Mouse (Mus musculus): ENCODE results near the gene Gba2. TPM values are rescaled to one million over a fixed set of nuclear protein-coding genes. Genes with fewer than 3 reads are reported as not detected.

The Gba2 gene
- total and polyA plus RNA-seq, 2 experiments from 2014 or later: 36.3 to 47.6 TPM

GRCm38 (mm10) chr4:43527880-43528279 lies 50.8 kb downstream of the Gba2 start:
- no peak for DNase-seq (ENCODE audit: low spot score)
- no peak overlapping the region for H3K4me2 ChIP-seq (ENCODE audit: low read depth, low read length)
- H3K36me3 ChIP-seq (ENCODE audit: insufficient read depth, low read length): peaks cover 16% of the 10 kb centered on the region
- peaks cover 8% of the 10 kb centered on the region for H3K4me1 ChIP-seq (ENCODE audit: insufficient read depth, low read length)
- WGBS: 71% methylated on average over 5 of the region's 5 CpGs
- H3K4me3 ChIP-seq (ENCODE audit: low read length): no peak overlapping the region
- H3K9ac ChIP-seq (replicated peaks; ENCODE audit: low read length): no peak overlapping the region
- no peak for ATAC-seq
- no peaks in the 10 kb centered on the region for H3K9me3 ChIP-seq (ENCODE audit: low read length)
- TF ChIP-seq CTCF (IDR thresholded peaks at IDR 0.05; ENCODE audit: low read depth): peak; percentile 47
- H3K27ac ChIP-seq: no peak overlapping the region
- H3K27me3 ChIP-seq (ENCODE audit: insufficient read depth, low read length): no peaks in the 10 kb centered on the region; the same call in 1 of the 2 replicates

- H3K9ac ChIP-seq (replicated peaks; ENCODE audit: low read length): no peak overlapping the region
- peak; percentile 91 for DNase-seq (ENCODE audit: low spot score)
- no peaks in the 10 kb centered on the region; the same call in 1 of the 2 replicates for H3K27me3 ChIP-seq (ENCODE audit: insufficient read depth, low read length)
- peaks cover 8% of the 10 kb centered on the region for H3K4me1 ChIP-seq (ENCODE audit: insufficient read depth, low read length)
- H3K9me3 ChIP-seq (ENCODE audit: low read length): no peaks in the 10 kb centered on the region
- 15% methylated on average over 6 of the region's 6 CpGs for WGBS
- peak overlapping the region; percentile 47 for H3K4me2 ChIP-seq (ENCODE audit: low read depth, low read length)
- H3K27ac ChIP-seq: no peak overlapping the region
- H3K4me3 ChIP-seq (ENCODE audit: low read length): peak overlapping the region; percentile 16; the same call in 1 of the 2 replicates
- peak; percentile 73 for ATAC-seq
- no peak for TF ChIP-seq CTCF (IDR thresholded peaks at IDR 0.05; ENCODE audit: low read depth)
- no peaks in the 10 kb centered on the region for H3K36me3 ChIP-seq (ENCODE audit: insufficient read depth, low read length)
These were observed 58.7 kb downstream of the Gba2 start for GRCm38 (mm10) chr4:43519956-43520355.

GRCm38 (mm10) chr4:43519551-43519950 lies 59.1 kb downstream of the Gba2 start:
- 16% methylated on average over 10 of the region's 10 CpGs for WGBS
- H3K9me3 ChIP-seq (ENCODE audit: low read length): no peaks in the 10 kb centered on the region
- DNase-seq (ENCODE audit: low spot score): no peak

More at GRCm38 (mm10) chr4:43519551-43519950, 59.1 kb downstream of the Gba2 start:
- Histone ChIP-seq H3K27ac (no peak overlapping the region), H3K4me1 (ENCODE audit: insufficient read depth, low read length) (peaks cover 8% of the 10 kb centered on the region), H3K4me3 (ENCODE audit: low read length) (peak overlapping the region; percentile 16; the same call in 1 of the 2 replicates), H3K36me3 (ENCODE audit: insufficient read depth, low read length) (no peaks in the 10 kb centered on the region), H3K9ac (replicated peaks; ENCODE audit: low read length) (no peak overlapping the region), H3K4me2 (ENCODE audit: low read depth, low read length) (peak overlapping the region; percentile 47), H3K27me3 (ENCODE audit: insufficient read depth, low read length) (no peaks in the 10 kb centered on the region; the same call in 1 of the 2 replicates)
- TF ChIP-seq CTCF (IDR thresholded peaks at IDR 0.05; ENCODE audit: low read depth): no peak
- ATAC-seq: no peak

Other genes with a start within 250 kb of the Gba2 start
- gene Rusc2, start 196.9 kb downstream of the Gba2 start, total RNA-seq (2014; rRNA removed): 151 and 189 TPM in 2 replicates
- gene Rusc2, start 196.9 kb downstream of the Gba2 start, polyA plus RNA-seq (2015; fragmentation: Nextera tagmentation; extraction: Ambion mirVana): 51.3 and 63.8 TPM in 2 replicates
- gene Fam166b, start 149.7 kb downstream of the Gba2 start, total RNA-seq (2014; rRNA removed): 0.61 and 1.4 TPM in 2 replicates
- gene Fam166b, start 149.7 kb downstream of the Gba2 start, polyA plus RNA-seq (2015; fragmentation: Nextera tagmentation; extraction: Ambion mirVana): 1.6 TPM in 2 replicates
- gene Tesk1, start 136.9 kb downstream of the Gba2 start, total RNA-seq (2014; rRNA removed): 157 and 171 TPM in 2 replicates
- 16.2 and 17.8 TPM in 2 replicates for gene Tesk1, start 136.9 kb downstream of the Gba2 start, polyA plus RNA-seq (2015; fragmentation: Nextera tagmentation; extraction: Ambion mirVana)
- not detected in 2 replicates for gene Cd72, start 124.2 kb downstream of the Gba2 start, total RNA-seq (2014; rRNA removed)
- gene Cd72, start 124.2 kb downstream of the Gba2 start, polyA plus RNA-seq (2015; fragmentation: Nextera tagmentation; extraction: Ambion mirVana): 4.4 and 4.7 TPM in 2 replicates
- 0.90 TPM in 1 of 2 replicates, not detected in the other for gene Sit1, start 95.1 kb downstream of the Gba2 start, total RNA-seq (2014; rRNA removed)
- not detected in 2 replicates for gene Sit1, start 95.1 kb downstream of the Gba2 start, polyA plus RNA-seq (2015; fragmentation: Nextera tagmentation; extraction: Ambion mirVana)
- gene Ccdc107, start 86.0 kb downstream of the Gba2 start, total RNA-seq (2014; rRNA removed): 36.6 and 89.9 TPM in 2 replicates
- 104 and 108 TPM in 2 replicates for gene Ccdc107, start 86.0 kb downstream of the Gba2 start, polyA plus RNA-seq (2015; fragmentation: Nextera tagmentation; extraction: Ambion mirVana)
- gene Arhgef39, start 79.2 kb downstream of the Gba2 start, total RNA-seq (2014; rRNA removed): 6.9 and 20.6 TPM in 2 replicates
- gene Arhgef39, start 79.2 kb downstream of the Gba2 start, polyA plus RNA-seq (2015; fragmentation: Nextera tagmentation; extraction: Ambion mirVana): 4.5 and 8.0 TPM in 2 replicates
- gene Car9, start 71.9 kb downstream of the Gba2 start, total RNA-seq (2014; rRNA removed): 0.26 TPM in 1 of 2 replicates, not detected in the other
- gene Car9, start 71.9 kb downstream of the Gba2 start, polyA plus RNA-seq (2015; fragmentation: Nextera tagmentation; extraction: Ambion mirVana): 0.50 and 1.1 TPM in 2 replicates
- gene Tpm2, start 55.1 kb downstream of the Gba2 start, total RNA-seq (2014; rRNA removed): 2.4 and 5.9 TPM in 2 replicates
- 7.7 and 9.4 TPM in 2 replicates for gene Tpm2, start 55.1 kb downstream of the Gba2 start, polyA plus RNA-seq (2015; fragmentation: Nextera tagmentation; extraction: Ambion mirVana)
- gene Creb3, start 16.5 kb downstream of the Gba2 start, total RNA-seq (2014; rRNA removed): 40.1 and 75.9 TPM in 2 replicates
- 77.9 and 82.8 TPM in 2 replicates for gene Creb3, start 16.5 kb downstream of the Gba2 start, polyA plus RNA-seq (2015; fragmentation: Nextera tagmentation; extraction: Ambion mirVana)
- gene Tln1, start 16.2 kb downstream of the Gba2 start, total RNA-seq (2014; rRNA removed): 43.0 and 51.0 TPM in 2 replicates
- 69.9 and 70.3 TPM in 2 replicates for gene Tln1, start 16.2 kb downstream of the Gba2 start, polyA plus RNA-seq (2015; fragmentation: Nextera tagmentation; extraction: Ambion mirVana)
- 18.9 and 31.2 TPM in 2 replicates for gene Rgp1, start 158 bp downstream of the Gba2 start, total RNA-seq (2014; rRNA removed)
- gene Rgp1, start 158 bp downstream of the Gba2 start, polyA plus RNA-seq (2015; fragmentation: Nextera tagmentation; extraction: Ambion mirVana): 11.5 and 13.5 TPM in 2 replicates
- gene Msmp, start 5.6 kb upstream of the Gba2 start, total RNA-seq (2014; rRNA removed): not detected in 2 replicates
- 1.2 and 1.9 TPM in 2 replicates for gene Msmp, start 5.6 kb upstream of the Gba2 start, polyA plus RNA-seq (2015; fragmentation: Nextera tagmentation; extraction: Ambion mirVana)
- 25.0 and 41.3 TPM in 2 replicates for gene Npr2, start 53.1 kb upstream of the Gba2 start, total RNA-seq (2014; rRNA removed)
- gene Npr2, start 53.1 kb upstream of the Gba2 start, polyA plus RNA-seq (2015; fragmentation: Nextera tagmentation; extraction: Ambion mirVana): 8.8 and 8.9 TPM in 2 replicates
- 6.8 and 17.0 TPM in 2 replicates for gene Spag8, start 74.7 kb upstream of the Gba2 start, total RNA-seq (2014; rRNA removed)
- 7.8 and 8.2 TPM in 2 replicates for gene Spag8, start 74.7 kb upstream of the Gba2 start, polyA plus RNA-seq (2015; fragmentation: Nextera tagmentation; extraction: Ambion mirVana)
- 86.8 and 131 TPM in 2 replicates for gene Hint2, start 77.6 kb upstream of the Gba2 start, total RNA-seq (2014; rRNA removed)
- gene Hint2, start 77.6 kb upstream of the Gba2 start, polyA plus RNA-seq (2015; fragmentation: Nextera tagmentation; extraction: Ambion mirVana): 98.7 and 107 TPM in 2 replicates
- 25.3 and 31.6 TPM in 2 replicates for gene Tmem8b, start 90.1 kb upstream of the Gba2 start, total RNA-seq (2014; rRNA removed)
- gene Tmem8b, start 90.1 kb upstream of the Gba2 start, polyA plus RNA-seq (2015; fragmentation: Nextera tagmentation; extraction: Ambion mirVana): 10.3 and 11.4 TPM in 2 replicates
- not detected in 2 replicates for gene Fam221b, start 90.3 kb upstream of the Gba2 start, total RNA-seq (2014; rRNA removed)
- 1.4 and 1.6 TPM in 2 replicates for gene Fam221b, start 90.3 kb upstream of the Gba2 start, polyA plus RNA-seq (2015; fragmentation: Nextera tagmentation; extraction: Ambion mirVana)
- gene Olfr70, start 121.9 kb upstream of the Gba2 start, total RNA-seq (2014; rRNA removed): 0.36 TPM in 1 of 2 replicates, not detected in the other
- not detected in 2 replicates for gene Olfr70, start 121.9 kb upstream of the Gba2 start, polyA plus RNA-seq (2015; fragmentation: Nextera tagmentation; extraction: Ambion mirVana)
- gene Olfr71, start 131.4 kb upstream of the Gba2 start, total RNA-seq (2014; rRNA removed): not detected in 2 replicates
- not detected in 2 replicates for gene Olfr71, start 131.4 kb upstream of the Gba2 start, polyA plus RNA-seq (2015; fragmentation: Nextera tagmentation; extraction: Ambion mirVana)
- 0.73 and 1.8 TPM in 2 replicates for gene Hrct1, start 148.3 kb upstream of the Gba2 start, total RNA-seq (2014; rRNA removed)
- 0.70 and 0.92 TPM in 2 replicates for gene Hrct1, start 148.3 kb upstream of the Gba2 start, polyA plus RNA-seq (2015; fragmentation: Nextera tagmentation; extraction: Ambion mirVana)
- gene Spaar, start 151.2 kb upstream of the Gba2 start, total RNA-seq (2014; rRNA removed): 0.10 and 0.22 TPM in 2 replicates
- 0.08 and 0.13 TPM in 2 replicates for gene Spaar, start 151.2 kb upstream of the Gba2 start, polyA plus RNA-seq (2015; fragmentation: Nextera tagmentation; extraction: Ambion mirVana)
- gene Olfr159, start 192.1 kb upstream of the Gba2 start, total RNA-seq (2014; rRNA removed): not detected in 2 replicates
- gene Olfr159, start 192.1 kb upstream of the Gba2 start, polyA plus RNA-seq (2015; fragmentation: Nextera tagmentation; extraction: Ambion mirVana): not detected in 2 replicates
- not detected in 2 replicates for gene Olfr156, start 245.0 kb upstream of the Gba2 start, total RNA-seq (2014; rRNA removed)
- gene Olfr156, start 245.0 kb upstream of the Gba2 start, polyA plus RNA-seq (2015; fragmentation: Nextera tagmentation; extraction: Ambion mirVana): not detected in 2 replicates